Mouse (Mus musculus): ENCODE measurements around the gene Parp9.
A peak's percentile ranks its signal among the peaks of the same experiment; 100 is the strongest.
"Not testable (repeated sequence)": the region's sequence is repeated elsewhere in the genome, so short reads cannot be mapped to it uniquely, and the experiment has no call there.

Parp9 gene

DNA sequence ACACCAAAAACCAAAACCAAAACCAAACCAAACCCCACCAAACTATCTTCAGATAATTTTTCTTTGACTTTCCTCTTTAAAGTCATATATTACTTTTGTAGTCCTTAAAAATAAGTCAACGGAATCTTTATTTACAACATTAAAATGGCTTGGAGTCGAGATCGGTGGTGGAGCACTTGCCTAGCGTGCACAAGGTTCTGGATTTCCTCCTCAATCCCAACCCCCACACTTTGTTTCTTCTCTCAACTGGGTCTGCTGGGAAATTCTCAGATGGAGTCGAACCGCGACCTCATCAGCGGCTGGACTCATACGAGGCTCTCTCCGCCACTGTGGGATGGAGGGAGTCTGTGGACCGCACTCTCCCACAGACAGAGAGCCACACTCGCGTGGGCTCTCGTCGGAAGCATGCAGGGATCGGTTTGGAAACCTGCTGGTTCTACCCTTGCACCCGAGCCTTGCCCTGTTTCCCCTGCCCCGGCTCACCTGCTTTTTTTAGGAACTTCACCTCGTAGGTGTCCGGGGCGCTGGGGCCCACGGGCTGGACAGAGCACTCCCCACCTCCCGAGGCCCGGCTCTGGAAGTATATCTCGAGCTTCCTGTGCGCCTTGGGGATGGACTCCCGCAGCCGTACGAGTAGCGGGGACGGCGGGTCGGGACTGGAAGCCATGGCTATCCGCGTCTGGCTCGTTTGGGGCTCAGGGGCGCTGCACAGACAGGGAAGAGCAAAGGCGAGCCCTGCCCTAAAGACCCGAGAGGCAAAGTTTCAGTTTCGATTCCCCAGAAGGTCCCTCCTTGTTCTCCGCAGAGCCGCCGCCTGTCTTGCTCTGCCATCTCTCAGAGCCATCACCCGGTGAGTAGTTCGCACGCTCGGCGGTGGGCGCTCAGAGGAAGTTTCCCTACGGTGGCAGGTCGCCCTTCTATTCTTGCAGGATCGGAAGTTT is at the start of gene Parp9, which contains the start of gene Dtx3l:
TSS of gene Parp9 (plus strand) at position 260 of the 941 bp plus-strand sequence.
TSS of gene Dtx3l (minus strand) at position 941 of the 941 bp plus-strand sequence.
- DNase-seq: peak; percentile 76 to 78

GRCm38 (mm10) chr16:35888910-35889309 is 49.4 kb upstream of the Parp9 start:
- no peak for DNase-seq

GRCm38 (mm10) chr16:35890645-35891044 is 47.6 kb upstream of the Parp9 start:
- no peak for DNase-seq

- DNase-seq: not testable (repeated sequence)
These were observed 46.7 kb upstream of the Parp9 start for GRCm38 (mm10) chr16:35891603-35892002.

DNA sequence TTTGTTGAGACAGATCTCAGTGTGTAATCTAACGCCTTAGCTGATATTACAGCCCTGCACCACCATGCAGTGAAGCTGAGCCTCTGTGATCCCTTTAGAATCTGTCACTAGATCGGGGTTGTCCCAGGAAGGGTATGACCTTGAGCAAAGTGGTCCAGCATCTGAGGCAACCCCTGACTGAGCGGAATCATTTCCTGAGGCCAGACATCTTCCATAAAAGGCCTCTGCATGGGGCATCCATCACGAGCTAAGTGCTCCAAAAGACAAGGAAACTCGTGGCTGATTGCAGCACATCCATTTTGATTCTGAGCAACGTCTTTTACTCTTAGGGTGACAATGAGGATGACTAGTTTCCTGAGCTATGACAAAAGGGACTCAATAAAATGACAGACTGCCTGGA is 43.3 kb upstream of the Parp9 start:
- DNase-seq: no peak

DNA sequence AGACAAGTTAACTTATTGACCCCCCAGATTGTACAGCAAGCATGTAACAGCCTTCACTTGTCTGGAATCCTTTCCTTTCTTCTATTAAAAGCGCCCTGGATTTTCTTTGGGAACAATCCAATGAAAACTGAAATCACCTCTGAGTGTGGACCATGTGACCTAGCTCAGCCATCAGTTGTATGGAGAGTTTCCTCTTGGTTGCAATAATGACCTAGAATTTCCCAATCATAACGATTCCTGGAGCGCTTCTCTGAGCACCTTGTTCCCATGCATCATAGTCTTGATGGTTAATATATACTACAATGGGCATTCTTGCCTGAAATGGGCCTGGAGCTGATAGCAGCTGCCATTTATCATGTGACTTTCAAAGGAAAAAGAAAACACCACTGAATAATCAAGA is 37.7 kb upstream of the Parp9 start:
- no peak for DNase-seq

GRCm38 (mm10) chr16:35903014-35903640 is 35.1 kb upstream of the Parp9 start:
- no peak for DNase-seq

DNA sequence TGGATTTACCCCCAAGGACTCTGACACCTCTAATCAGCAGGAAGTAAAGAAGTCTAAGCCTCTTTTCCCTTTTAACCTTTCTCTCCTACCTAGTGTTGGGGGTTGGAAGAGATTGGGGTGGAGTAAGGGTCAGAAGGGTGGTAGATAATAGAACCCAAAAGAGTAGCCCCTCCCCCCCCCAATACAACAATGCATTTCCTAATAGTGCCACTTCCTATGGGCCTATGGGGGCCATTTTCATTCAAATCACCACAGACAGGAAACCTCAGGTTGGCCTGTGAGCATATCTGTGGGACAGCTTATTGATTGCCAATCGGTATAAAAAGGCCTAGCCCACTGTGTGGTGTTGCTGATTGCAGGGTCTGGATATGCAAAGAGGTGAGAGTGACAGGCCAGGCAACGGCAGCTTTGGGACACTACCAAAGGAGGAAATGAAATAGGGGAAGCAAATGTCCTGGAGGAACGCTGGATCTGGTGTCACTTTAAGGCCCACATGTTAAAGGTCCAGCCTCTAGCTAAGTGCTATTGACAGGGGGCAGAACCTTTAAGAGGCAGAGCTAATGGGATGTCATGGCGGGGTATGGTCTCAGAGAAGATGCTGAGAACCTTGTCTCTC is 34.0 kb upstream of the Parp9 start:
- no peak for DNase-seq

- DNase-seq: no peak
These were observed 32.9 kb upstream of the Parp9 start for GRCm38 (mm10) chr16:35905355-35905754.

- no peak for DNase-seq
These were observed 32.3 kb upstream of the Parp9 start for GRCm38 (mm10) chr16:35905819-35906485.

- DNase-seq: no peak
These were observed 31.4 kb upstream of the Parp9 start for GRCm38 (mm10) chr16:35906887-35907286.

DNA sequence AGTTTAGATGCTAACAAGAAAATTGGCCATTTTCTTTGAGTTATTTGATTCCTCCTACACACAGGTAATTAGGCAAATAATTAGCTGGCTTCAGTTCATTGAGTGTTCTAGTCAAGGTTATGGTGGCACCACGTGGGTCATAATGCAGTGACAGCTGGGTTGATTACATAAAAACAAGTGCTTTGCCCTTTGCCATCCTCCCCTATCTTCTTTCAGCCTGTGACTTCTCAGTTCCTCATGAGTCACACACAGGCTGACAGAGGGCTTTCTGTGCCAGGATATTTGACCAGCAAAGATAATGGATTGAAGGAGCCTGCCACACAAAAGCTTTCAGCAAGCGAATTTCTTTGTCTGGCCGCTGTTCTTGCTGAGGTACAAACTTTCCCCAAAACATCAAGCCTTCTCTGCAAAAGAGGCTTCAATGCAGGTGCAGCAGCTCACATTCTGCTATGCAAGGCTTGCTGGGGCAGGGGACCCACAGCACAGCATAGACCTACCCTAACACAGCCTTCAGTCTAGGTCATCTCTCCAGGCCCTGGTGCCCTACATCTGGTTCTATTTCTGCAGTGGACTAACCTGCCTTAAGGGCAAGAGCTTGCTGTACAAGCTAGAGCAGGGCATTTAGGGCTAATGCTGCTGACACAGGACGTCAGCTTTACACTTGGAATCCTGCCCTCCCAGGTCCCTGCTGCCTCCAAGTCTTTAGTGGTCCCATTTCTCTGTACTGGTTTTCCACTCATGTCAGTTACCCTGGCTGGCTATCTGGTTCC is 30.7 kb upstream of the Parp9 start:
- DNase-seq: no peak

GRCm38 (mm10) chr16:35911449-35911848 is 26.8 kb upstream of the Parp9 start:
- DNase-seq: no peak

GRCm38 (mm10) chr16:35913526-35913925 is 24.7 kb upstream of the Parp9 start:
- no peak for DNase-seq

- no peak for DNase-seq
These were observed 24.0 kb upstream of the Parp9 start for GRCm38 (mm10) chr16:35914301-35914700.

DNA sequence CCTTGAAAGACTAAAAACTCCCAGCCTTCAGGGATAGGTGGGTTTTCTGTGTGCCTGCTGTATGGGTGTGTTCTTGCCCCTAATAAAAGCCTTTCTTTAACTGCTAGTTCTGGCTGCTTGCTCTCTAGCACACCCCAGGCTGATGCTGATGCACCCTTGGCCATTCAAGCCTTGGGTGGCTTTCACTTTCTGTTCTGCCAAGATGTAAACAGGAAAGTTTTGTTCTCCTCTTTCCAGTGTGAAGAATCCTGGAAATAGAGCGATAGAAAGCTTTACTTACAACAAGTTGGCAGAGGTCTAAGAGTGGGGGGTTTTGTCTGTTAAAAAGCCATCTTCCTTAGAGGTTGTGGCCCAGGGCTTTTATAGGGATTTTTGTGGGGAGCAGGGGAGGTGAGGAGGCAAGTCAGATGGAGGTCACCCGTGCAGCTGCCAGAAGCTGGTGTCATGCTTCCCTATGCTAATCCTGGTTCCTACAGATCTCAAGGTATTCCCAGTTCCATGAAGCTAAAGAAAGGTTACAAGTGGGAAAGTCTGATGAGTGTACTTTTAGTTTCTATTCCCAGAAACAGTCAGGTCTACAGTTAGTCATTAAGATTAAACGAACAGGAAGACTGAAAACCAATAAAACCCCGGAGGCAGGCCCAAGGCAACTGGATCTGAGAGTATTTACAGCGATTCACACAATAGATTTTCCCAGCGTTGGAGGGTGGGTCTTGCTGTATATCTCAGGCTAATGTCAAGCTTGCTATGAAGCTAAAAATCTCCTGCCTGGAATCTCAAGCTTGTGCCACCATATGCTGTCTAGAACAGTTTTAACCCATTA is 19.3 kb upstream of the Parp9 start:
- DNase-seq: peak in 1 of 2 experiments; percentile 26

GRCm38 (mm10) chr16:35921676-35922235 is 16.5 kb upstream of the Parp9 start:
- no peak for DNase-seq

GRCm38 (mm10) chr16:35922301-35922895 is 15.9 kb upstream of the Parp9 start:
- no peak for DNase-seq

GRCm38 (mm10) chr16:35923546-35924198 is 14.6 kb upstream of the Parp9 start:
- DNase-seq: no peak

DNA sequence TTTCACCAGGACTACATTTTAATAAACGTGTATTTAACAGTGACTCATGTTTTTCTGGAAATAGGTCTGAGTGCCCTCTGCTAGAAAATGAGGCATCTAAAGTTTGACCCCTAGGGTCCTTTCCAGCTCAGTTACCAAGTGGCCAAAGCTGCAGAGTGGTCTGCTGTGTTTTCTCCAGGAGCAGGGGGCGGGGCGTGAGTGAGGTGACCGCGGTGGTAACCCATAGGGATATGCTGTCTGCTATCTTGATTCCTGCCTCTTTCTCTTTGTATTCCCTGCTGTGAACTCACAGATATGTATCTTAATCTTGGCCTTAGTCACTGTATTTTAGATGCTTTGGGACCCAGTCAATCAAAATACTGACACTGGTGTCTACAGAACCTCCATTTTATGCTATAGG is 13.9 kb upstream of the Parp9 start:
- DNase-seq: no peak
